Mouse (Mus musculus) thymus, adult 2 months (tissue): Measurements from ENCODE around the gene Abcb4.

ENCODE experiments used
- CTCF ChIP-seq: fragments of 200-500 bp; IDR thresholded peaks from 2 replicates; pipeline ENCODE4 v1.5.1; 2012; ENCODE audit warnings: mild to moderate bottlenecking, control low read depth, low read length, moderate library complexity, borderline replicate concordance; ENCODE audit not compliant: control insufficient read depth, poor library complexity, insufficient read depth; ENCODE audit errors: extremely low read depth
- POLR2A ChIP-seq: fragments of 200-500 bp; IDR thresholded peaks from 2 replicates; pipeline ENCODE4 v1.6.1; 2012; ENCODE audit warnings: mild to moderate bottlenecking, low read length, control low read depth, moderate library complexity; ENCODE audit not compliant: control insufficient read depth, poor library complexity, insufficient read depth; ENCODE audit errors: extremely low read depth

DNA sequence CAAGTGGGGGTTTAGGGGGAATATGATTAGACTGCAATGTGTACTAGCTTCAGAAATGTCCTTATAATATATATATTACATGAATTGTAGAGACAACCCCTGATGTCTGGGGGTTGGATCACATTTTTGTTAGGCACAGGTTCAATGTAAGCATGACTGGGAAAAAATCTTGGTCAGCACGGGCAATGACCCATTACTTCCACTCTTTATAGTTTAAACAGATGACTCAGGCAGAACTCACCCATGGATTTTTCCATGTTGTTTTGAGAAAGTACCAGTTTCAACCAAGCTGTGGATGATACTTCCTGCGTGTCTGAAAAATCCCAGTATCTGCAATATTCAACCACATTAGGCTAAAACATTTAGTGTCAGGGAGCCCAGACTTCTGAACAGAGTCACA, 16.4 kb upstream of the Abcb4 start:
- TF ChIP-seq POLR2A (no peak), CTCF (no peak)
